Mouse (Mus musculus): ENCODE measurements around the gene Tnfrsf1a. TPM values are rescaled to one million over a fixed set of nuclear protein-coding genes. Genes with fewer than 3 reads are reported as not detected.

Tnfrsf1a gene
- total RNA-seq, 1 experiment from 2014 or later = 220 TPM

DNA sequence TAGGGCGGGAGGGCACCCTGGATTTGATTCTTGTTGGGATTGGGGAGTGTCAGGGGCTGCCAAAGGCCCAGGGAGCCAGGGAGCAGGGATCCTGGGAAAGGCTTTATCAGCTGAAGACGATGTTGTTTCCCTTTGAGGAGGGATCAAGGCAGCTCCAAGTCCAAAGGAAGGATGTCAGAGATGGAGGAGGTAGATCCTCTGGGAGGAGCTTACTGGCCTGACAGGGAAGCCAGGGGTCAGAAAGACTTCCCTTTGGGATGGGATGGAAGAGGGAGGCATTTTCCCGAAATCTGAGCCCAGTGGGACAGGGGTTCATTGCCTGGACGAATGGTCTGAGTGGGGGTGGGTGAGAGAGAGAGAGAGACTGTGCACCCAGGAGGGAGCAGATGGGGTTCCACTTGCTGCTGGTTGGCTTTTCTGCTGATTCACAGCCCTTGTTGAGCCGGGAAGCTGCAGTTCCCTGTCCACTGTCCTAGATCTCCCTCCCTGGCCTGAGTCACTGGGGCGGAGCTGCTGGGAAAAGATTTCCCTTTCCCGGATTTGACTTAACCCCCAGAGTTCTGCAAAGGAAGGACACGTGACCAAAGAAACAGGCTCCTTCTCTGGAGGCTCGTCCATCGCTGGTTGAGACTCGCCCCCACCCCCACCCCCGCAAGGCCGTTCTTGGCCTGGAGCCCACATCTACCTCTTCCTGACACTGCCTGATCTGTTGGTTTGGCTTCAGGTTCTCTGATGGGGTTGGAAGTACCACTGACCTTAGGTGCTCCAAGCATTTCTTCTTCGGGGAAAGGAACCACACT is 5.4 kb downstream of the Tnfrsf1a start:
- DNase-seq = peak; percentile 91

DNA sequence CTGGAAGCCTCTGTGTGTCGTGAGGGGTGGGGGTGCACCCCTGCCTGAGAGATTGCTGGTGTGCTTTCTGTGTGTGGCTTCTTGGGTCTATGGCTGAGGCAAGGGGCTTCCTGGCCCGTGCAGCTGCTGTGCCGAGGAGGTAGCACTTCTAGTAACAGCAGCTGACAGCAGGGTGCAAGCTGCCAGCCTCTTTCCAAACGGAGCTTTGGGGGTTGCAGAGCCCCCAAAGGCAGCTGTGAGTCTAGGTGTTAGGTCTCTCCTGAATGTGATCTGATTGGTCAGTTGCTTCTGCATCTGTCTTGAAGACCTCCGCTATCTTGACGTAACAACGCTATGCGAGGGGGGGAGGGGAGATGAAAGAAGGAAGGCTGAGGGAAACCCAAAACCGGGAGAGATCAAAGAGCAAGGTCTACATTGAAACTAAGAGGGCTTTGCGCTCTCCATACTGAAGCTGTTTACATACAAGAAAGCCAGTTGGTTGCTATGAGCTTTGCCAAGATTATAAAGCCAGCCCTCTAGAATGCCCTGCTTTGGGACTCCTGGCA is 6.1 kb downstream of the Tnfrsf1a start:
- no peak for DNase-seq

DNA sequence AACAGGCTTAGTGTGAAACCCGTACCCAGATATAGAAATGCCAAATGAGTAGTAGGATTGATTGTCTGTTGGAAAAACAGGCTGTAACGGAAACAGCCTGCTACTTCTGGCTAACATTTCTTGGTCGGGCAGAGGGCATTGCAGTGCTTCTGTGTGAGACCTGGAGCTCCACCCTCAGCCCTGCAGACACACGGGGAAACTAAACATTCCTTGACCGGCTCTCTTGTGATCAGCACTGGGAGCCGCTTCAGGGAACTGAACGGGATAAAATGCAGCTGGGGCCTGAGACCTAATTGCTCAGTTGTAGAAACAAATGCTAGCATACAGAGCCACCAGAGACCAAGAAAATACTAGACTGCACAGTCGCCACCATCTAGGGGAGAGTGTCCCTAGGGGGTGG is 7.1 kb downstream of the Tnfrsf1a start:
- DNase-seq = no peak

DNA sequence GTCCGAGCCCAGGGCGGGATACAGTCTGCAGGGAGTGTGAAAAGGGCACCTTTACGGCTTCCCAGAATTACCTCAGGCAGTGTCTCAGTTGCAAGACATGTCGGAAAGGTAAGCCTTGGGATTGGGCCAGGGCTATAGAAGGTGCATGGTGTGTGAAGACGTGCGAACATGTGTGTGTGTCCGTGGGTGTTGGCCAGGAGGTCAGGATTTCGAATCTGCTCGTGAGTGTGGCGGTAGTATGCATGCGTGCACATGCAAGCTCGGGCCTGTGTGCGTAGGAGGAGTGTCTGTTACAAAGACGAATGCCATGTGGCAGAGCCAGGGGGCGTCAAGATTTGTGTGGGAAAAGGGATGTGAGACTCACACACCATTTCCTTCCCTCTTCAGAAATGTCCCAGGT is 8.2 kb downstream of the Tnfrsf1a start:
- no peak for DNase-seq

DNA sequence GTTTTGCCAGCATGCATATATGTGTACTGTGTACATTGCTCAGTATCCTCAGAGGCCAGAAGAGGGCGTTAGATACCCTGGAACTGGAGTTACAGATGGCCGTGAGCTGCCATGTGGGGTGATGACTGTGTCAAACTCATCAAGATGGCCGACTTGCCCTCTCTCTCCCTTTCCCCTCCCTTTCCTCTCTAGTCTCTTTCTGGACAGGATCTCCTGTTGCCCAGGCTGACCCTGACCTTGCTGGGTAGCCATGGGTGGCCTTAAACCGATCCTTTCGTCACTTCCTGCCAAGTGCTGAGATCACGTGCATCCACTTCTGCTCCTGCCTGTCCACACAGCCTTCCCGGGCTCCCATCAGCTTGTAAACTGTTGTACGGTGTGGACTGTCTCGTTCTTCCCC is 10.8 kb downstream of the Tnfrsf1a start:
- DNase-seq = peak; percentile 86

DNA sequence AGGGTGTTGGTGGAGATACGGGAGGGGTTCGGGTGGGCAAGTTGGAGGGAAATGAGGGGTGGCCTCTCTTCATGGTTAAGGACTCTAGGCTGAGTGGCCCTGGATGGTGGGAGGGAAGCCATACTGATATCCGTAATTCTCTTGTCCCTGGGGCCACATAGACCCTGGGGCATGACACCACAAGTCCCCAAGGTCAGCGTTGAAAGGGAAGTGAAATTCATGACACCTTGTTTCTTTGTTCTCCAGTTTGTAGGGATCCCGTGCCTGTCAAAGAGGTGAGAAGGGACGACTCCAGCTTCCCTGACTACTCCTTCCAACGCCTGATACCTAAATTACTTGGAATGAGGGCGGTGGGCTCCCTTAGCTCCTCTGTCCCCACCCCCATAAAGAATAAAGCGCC is 11.7 kb downstream of the Tnfrsf1a start:
- no peak for DNase-seq

DNA sequence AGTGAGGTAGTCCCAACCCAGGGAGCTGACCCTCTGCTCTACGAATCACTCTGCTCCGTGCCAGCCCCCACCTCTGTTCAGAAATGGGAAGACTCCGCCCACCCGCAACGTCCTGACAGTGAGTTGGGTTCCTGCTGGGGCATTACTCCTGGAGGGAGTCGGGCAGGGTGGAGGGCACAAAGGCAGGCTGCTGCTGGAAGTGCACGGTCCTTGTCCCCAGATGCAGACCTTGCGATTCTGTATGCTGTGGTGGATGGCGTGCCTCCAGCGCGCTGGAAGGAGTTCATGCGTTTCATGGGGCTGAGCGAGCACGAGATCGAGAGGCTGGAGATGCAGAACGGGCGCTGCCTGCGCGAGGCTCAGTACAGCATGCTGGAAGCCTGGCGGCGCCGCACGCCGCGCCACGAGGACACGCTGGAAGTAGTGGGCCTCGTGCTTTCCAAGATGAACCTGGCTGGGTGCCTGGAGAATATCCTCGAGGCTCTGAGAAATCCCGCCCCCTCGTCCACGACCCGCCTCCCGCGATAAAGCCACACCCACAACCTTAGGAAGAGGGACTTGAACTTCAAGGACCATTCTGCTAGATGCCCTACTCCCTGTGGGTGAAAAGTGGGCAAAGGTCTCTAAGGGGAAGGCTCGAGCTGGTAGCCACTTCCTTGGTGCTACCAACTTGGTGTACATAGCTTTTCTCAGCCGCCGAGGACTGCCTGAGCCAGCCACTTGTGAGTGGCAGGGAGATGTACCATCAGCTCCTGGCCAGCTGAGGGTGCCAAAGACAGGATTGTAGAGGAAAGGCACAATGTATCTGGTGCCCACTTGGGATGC is 12.5 kb downstream of the Tnfrsf1a start:
- DNase-seq = peak; percentile 81

DNA sequence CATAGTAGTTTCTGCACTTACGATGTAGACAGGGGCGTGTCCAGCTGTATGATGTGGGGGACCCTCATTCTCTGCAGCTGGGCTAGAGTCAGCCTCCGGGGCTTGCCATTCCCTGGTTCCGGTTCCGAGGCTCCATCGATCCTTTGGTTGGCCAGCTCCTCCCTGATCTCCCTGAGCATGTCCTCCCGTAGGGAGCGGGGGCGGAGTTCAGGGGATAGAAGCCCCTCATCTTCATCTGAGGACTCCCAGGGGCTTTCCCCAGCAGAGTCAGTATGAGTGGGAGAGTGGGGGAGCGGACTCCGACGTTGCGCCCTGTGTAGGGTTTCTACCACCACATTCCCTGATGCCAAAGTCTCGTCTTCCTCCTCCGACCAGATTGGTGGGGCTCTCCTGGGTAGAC is 13.9 kb downstream of the Tnfrsf1a start:
- no peak for DNase-seq

DNA sequence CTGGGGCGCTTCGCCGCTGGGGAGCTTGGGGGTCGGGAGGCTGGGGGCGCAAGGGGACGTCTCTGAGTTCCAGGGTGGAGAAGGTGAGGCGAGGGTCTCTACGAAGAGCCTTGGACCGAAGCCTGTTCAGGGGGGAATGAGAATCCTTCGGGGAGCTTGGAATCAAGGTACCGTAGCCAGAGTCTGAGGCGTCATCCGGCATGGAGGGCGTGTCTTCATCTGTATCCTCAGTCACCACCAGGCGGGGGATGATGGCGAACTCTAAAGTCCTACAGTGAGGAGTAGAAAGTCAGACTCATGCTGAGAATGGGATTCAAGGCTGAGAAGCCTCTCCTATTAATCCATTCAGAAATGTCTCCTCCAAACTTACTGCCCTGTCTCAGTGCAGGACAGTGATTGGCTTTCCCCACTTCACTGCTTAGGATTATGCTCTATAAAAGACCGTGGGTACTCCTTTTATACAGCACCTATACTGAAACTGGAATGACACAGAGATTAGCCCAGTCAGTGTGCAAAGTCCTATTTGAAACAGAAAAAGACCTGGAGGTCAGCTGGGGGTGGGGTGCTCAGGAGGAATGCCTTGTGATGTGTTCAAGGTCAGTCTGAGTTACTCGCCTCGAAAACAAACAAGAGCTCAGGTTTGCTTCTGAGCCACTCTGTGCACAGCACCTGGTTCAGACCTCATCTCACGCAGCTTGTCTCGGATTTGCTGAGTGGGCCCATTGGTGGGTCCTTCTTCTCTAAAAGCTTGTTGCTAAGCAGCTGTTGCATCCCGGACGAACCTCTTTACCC is 14.5 kb downstream of the Tnfrsf1a start:
- DNase-seq = peak; percentile 70

DNA sequence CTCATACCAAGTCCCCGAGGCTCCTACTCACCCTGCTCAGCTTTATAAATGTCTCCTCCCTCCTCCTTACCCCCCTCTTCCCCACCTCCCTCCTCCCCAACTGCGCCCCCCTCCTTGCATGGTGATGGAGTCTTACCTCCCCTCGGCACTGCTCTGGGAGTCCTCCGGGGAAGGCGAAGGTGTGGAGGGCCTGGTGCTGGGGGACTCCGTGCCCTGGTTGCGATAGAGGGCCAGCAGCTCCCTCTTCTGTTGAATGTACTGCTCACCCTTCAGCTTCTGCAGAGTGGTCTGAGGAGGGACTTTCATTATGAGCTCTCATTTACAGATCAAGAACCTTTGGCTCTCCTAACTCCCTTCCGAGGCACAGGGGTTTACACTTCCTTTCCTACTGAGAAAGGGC is 15.3 kb downstream of the Tnfrsf1a start:
- DNase-seq = peak; percentile 60

DNA sequence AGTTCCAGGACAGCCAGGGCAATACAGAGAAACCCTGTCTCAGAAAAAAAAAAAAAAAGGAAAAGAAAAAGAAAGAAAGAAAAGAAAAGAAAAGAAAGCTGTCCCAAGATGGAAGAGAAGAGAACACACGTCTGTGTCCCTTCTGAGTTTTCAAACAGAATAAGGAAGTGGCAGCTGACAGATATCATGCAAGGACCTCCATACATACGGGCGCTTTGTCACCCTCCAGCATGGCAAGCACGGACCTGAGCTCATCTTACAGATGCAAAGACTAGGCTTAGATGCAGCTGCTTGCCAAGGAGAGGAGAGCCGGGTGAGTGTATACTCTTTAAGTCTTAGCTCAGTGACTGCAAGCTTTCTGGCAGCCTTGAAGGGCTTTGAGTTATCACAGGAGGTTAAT is 16.4 kb downstream of the Tnfrsf1a start:
- no peak for DNase-seq

DNA sequence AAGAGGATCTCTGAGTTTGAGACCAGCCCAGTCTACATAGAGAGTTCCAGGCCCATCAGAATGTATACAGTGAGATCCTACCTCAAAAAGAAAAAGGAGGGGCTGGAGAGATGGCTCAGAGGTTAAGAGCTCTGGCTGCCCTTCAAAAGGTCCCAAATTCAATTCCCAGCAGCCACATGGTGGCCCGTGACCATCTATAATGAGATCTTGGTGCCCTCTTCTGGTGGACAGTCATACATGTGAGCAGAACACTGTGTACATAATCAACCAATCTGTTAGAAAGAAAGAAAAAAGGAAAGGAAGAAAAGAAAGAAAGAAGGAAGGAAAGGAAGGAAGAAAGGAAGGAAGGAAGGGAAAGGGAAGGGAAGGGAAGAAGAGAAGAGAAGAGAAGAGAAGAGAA is 17.0 kb downstream of the Tnfrsf1a start:
- DNase-seq = no peak

DNA sequence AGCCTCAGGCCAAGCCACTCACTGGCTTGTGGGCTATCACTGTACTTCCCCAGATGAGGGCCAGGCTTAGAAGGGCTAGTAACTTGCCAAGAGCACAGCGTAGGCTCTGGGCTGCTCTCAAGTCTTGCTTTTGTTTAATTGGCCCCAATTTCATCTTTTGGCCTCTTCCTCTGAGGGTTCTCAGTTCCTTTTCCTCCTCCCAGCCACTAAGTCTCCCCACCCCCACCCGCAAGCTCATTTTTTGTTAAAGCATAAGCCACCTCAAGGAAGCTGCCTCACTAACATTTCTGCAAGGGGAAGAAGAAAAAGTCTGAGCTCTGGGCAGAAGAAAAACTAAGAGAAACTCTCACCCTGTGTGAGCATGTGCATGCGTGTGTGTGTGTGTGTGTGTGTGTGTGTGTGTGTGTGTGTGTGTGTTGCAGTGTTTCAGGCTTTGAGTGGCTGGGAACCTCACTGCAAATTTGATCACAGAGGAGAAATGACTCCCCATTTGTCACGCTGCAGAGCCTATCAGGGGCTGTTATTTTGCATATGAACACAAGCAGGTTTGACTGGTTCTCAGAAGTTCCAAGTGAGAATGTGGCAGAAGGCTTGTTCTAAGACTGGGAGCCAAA is 18.7 kb downstream of the Tnfrsf1a start:
- no peak for DNase-seq

DNA sequence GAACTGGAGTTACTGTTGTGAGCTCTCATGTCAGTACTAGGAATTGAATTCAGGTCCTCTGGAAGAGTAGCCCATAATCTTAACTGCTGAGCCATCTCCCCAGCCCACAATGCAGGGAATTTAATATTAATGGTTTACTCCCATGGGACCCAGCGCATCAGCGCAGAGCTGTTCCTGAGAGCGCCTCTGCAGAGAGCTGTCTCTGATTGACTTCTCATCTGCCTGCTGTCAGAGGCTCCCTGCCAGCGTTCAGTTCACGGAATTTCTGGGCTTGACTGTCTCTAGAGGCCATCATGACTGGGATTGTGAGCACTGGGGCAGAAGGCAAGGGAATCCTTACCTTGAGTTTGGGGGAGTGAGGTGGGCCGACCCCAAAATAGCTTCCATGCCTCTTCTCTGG is 27.9 kb downstream of the Tnfrsf1a start:
- no peak for DNase-seq

DNA sequence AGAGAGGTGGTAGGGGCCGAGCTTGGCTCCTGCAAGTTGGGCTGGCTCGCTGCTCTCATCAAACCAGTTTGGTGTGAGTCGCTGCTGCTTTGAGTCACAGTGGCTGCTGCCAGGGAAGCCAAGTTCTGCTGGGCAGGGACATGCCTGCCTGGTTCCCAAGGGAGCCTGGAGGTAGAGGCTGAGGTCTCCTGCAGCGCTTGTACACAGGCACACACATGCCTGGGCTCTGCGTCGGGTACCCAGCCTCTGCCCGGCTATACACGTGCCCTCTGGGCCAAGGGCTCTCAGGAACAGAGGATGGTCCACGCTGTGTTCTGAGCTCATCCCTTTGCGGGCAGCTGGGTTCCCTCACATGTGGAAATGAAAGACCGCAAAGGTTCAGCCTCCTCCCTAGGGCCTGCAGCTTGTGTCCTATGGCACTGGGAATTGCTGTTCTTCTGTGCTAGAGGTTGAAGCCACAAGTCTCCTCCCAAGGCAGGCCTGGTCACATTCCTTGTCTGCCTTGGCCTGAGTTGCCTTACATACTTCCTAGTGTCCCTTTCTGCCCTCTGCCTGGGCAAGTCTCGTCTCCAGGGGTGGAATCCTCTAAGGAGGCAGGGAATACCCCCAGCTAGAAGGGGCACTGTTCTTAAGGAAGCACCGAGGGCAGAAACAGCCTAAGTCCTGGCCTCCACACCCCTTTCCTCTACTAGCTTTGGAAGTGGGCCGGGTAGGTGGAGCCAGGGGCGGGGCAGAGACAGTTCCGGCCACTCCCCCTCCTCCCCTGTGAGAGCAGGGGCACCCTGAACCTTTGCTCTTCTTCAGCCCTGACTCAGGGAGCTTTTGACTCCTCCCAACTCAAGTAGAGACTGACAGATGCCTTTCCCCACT is 28.7 kb downstream of the Tnfrsf1a start:
- peak; percentile 88 for DNase-seq

DNA sequence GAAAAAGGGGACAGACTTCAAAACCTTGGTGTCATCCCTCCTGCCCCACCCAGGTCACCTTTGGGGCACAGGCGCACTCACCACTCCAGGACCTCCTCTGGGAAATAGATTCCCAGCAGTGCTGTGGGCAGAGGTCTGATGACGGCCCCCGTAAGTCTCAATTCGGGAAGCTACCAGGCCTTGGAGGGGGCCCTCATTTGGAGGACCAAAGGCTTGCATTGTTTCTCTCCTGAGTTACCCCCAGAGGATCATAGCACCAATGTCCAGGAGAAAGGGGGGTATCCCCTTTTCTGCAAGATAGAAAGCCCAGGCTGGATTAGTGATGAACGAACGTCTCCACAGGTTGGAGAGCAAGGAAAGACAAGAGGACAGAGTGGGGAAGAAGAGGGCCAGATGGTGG is 29.5 kb downstream of the Tnfrsf1a start:
- DNase-seq = no peak

DNA sequence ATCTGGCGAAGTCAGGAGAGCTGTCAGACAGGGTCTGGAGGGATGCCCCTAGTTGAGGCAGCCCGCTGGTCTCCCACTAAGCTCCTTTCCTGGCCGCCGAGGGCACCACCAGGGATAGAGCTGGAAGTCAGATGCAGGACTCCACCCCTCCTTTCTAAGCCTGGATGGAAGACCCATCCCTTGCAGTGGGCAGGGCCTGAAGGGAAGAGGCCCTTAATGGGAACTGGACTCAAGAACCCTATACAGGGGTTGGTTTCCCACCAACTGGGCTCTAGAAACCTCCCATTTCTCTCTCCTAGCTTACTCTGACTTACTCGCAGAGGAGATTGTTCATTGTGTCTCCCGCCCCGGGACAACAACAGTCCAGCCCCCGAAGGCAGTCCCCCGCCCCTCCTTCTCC is 30.6 kb downstream of the Tnfrsf1a start:
- no peak for DNase-seq

DNA sequence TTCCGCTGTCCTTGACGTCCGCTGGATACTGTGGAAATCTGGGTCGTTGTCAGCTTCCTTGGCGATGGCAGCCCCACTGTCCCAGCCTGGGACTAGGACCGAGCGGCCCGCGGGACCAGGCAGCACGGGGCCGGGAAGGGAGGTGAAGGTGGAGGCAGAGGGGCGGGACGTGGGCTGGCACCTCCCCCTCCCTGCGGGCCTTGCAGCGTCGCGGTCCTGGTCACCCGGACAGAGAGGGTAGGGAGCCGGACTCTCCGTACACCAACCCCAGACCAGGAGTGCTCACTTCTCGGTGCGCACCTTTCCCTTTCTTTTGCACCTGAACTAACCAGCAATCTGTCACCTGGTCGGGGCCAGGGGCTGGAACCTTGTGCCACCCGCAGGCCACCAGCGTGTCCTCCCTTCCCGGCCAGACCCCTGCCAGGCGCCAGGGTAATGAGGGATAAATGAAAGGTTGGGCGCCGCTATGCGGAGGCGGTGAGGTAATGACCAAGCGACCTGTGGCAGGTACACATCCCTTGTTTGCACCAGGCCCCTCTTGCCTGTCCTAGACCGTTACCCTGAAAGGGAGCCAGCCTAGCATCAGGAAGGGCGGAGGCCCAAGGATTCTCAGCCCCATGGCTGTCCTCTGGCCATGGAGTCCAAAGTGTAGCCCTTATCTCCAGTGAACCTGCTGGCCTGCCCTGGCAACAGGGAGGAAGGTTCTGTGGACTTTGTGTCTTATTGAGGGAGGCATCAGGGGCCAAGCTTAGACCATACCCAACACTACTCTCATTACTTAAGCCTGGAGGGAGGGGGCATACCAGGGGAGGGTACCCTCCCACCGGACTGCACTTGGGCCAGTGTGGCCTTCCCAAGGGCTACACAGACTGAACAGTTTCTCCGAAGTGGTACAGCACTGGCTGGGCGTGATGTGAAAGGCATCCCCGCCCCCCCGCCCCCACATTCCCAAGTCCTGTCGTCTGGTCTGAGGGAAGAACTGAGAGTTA is 31.5 kb downstream of the Tnfrsf1a start, which contains the start of gene Plekhg6:
Gene Plekhg6, minus strand, starts transcription at position 422 of the 989 bp plus-strand sequence.
- DNase-seq = peak; percentile 65

DNA sequence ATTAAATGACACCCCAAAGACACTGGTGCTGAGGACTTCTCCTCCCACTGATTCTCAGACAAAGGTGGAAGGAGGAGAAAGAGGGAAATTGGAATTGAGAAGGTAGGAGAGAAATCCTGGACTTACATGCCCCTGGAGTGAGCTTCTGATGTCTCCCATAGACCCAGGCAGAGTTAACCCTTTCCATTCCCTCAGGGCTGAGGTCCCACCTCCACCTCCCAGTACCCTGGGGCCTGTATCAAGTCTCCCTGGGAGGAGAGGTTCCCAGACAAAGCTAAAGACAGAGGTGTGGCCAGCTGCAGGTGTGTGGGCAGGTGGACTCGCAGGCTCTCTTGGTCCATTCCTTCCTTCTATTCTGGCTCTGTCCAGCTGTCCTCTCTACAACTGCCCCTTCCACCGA is 32.9 kb downstream of the Tnfrsf1a start:
- DNase-seq = no peak
